Mouse (Mus musculus): Measurements from ENCODE around the gene H2-Aa. TPM values are rescaled to one million over a fixed set of nuclear protein-coding genes. Genes with fewer than 3 reads are reported as not detected.
A peak's percentile ranks its signal among the peaks of the same experiment; 100 is the strongest.

Gene H2-Aa
- polyA plus RNA-seq, 1 experiment from 2014 or later, result 0.96 TPM

GRCm38 (mm10) chr17:34309683-34310385 is 22.2 kb upstream of the H2-Aa start:
- H3K4me3 ChIP-seq (replicated peaks), result peak overlapping the region; percentile 57
- H3K9me3 ChIP-seq (replicated peaks), result no peaks in the 10 kb centered on the region
- H3K27ac ChIP-seq, result no peak overlapping the region
- no peaks in the 10 kb centered on the region; the same call in 1 of the 2 replicates for H3K4me1 ChIP-seq (replicated peaks)
- peak overlapping the region; percentile 71 for H3K4me2 ChIP-seq
- H3K27me3 ChIP-seq, result peaks cover 7% of the 10 kb centered on the region; the same call in 1 of the 2 replicates
- no peaks in the 10 kb centered on the region for H3K36me3 ChIP-seq
- 22% methylated on average over 38 of the region's 38 CpGs for WGBS (ENCODE audit: insufficient replicate concordance)
- DNase-seq (peak; percentile 26), ATAC-seq (ENCODE audit: low read depth) (peak; percentile 62; the same call in 1 of the 2 replicates)
- H3K9ac ChIP-seq, result peak overlapping the region; percentile 61

- peak overlapping the region; percentile 71 for H3K4me2 ChIP-seq
Observed at GRCm38 (mm10) chr17:34309225-34309624, 21.6 kb upstream of the H2-Aa start.

DNA sequence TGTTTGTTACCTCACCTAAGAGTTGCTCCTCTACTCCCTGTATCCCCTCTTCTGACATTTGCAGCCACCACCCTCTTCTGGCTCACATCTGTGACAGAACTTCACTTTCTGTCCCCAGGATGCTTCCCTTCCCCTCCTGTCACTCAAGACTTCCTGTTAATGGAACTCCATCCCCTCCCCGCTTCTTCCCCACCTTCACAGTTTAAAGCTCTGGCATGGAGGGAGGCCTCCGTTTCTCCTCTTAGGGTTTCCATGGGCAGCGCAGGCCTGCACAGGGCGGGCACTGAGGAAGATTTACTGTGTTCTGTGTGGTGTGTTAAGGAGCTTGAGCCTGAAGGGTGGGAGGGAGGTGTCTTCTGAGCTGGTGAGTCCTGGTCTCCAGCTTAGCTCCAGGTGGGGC is 20.5 kb upstream of the H2-Aa start:
- no peak overlapping the region for H3K27ac ChIP-seq
- no peak overlapping the region for H3K4me3 ChIP-seq (replicated peaks)
- H3K4me1 ChIP-seq (replicated peaks), result no peaks in the 10 kb centered on the region; the same call in 1 of the 2 replicates
- H3K4me2 ChIP-seq, result no peak overlapping the region
- ATAC-seq (ENCODE audit: low read depth) (no peak), DNase-seq (no peak)
- H3K27me3 ChIP-seq, result peaks cover 7% of the 10 kb centered on the region; the same call in 1 of the 2 replicates
- WGBS (ENCODE audit: insufficient replicate concordance), result 45% methylated on average over 4 of the region's 4 CpGs
- H3K36me3 ChIP-seq, result no peaks in the 10 kb centered on the region
- H3K9me3 ChIP-seq (replicated peaks), result no peaks in the 10 kb centered on the region
- no peak overlapping the region for H3K9ac ChIP-seq

More at GRCm38 (mm10) chr17:34309225-34309624, 21.6 kb upstream of the H2-Aa start:
- Histone ChIP-seq H3K4me3 (replicated peaks) (peak overlapping the region; percentile 57), H3K36me3 (no peaks in the 10 kb centered on the region), H3K9ac (peak overlapping the region; percentile 61), H3K9me3 (replicated peaks) (no peaks in the 10 kb centered on the region), H3K27me3 (peaks cover 7% of the 10 kb centered on the region; the same call in 1 of the 2 replicates), H3K4me1 (replicated peaks) (no peaks in the 10 kb centered on the region; the same call in 1 of the 2 replicates), H3K27ac (no peak overlapping the region)
- no peak for ATAC-seq (ENCODE audit: low read depth)
- 27% methylated on average over 10 of the region's 10 CpGs for WGBS (ENCODE audit: insufficient replicate concordance)
- DNase-seq, result no peak

- Histone ChIP-seq H3K36me3 (no peaks in the 10 kb centered on the region), H3K4me3 (replicated peaks) (no peak overlapping the region), H3K27ac (no peak overlapping the region), H3K4me1 (replicated peaks) (no peaks in the 10 kb centered on the region; the same call in 1 of the 2 replicates), H3K27me3 (peaks cover 7% of the 10 kb centered on the region; the same call in 1 of the 2 replicates), H3K4me2 (no peak overlapping the region), H3K9ac (no peak overlapping the region), H3K9me3 (replicated peaks) (no peaks in the 10 kb centered on the region)
- DNase-seq (no peak), ATAC-seq (ENCODE audit: low read depth) (no peak)
Observed at GRCm38 (mm10) chr17:34307216-34307615, 19.6 kb upstream of the H2-Aa start.

GRCm38 (mm10) chr17:34306407-34306806 is 18.8 kb upstream of the H2-Aa start:
- Histone ChIP-seq H3K27me3 (peaks cover 7% of the 10 kb centered on the region; the same call in 1 of the 2 replicates), H3K4me1 (replicated peaks) (no peaks in the 10 kb centered on the region; the same call in 1 of the 2 replicates)
- ATAC-seq (ENCODE audit: low read depth), result no peak

GRCm38 (mm10) chr17:34305380-34306030 is 17.9 kb upstream of the H2-Aa start, which contains the start of gene H2-Eb1:
H2-Eb1 (plus strand) TSS chr17:34305867.
- no peak for ATAC-seq (ENCODE audit: low read depth)
- H3K9ac ChIP-seq, result no peak within 1 kb of the TSS
- no peaks in the 10 kb centered on the region for H3K36me3 ChIP-seq
- DNase-seq, result peak; percentile 38
- peaks cover 7% of the 10 kb centered on the region; the same call in 1 of the 2 replicates for H3K27me3 ChIP-seq
- H3K4me3 ChIP-seq (replicated peaks), result no peak within 1 kb of the TSS
- H3K9me3 ChIP-seq (replicated peaks), result no peaks in the 10 kb centered on the region
- no peak within 1 kb of the TSS for H3K4me2 ChIP-seq
- no peak within 1 kb of the TSS for H3K27ac ChIP-seq
- H3K4me1 ChIP-seq (replicated peaks), result no peaks in the 10 kb centered on the region; the same call in 1 of the 2 replicates

More at GRCm38 (mm10) chr17:34306407-34306806, 18.8 kb upstream of the H2-Aa start:
- H3K27ac ChIP-seq, result no peak overlapping the region
- DNase-seq, result no peak
- no peaks in the 10 kb centered on the region for H3K36me3 ChIP-seq
- no peak overlapping the region for H3K9ac ChIP-seq
- H3K4me3 ChIP-seq (replicated peaks), result no peak overlapping the region
- no peaks in the 10 kb centered on the region for H3K9me3 ChIP-seq (replicated peaks)
- no peak overlapping the region for H3K4me2 ChIP-seq
- 55% methylated on average over 2 of the region's 2 CpGs for WGBS (ENCODE audit: insufficient replicate concordance)

- Histone ChIP-seq H3K27ac (no peak overlapping the region), H3K9me3 (replicated peaks) (no peaks in the 10 kb centered on the region), H3K4me1 (replicated peaks) (no peaks in the 10 kb centered on the region), H3K4me3 (replicated peaks) (no peak overlapping the region), H3K36me3 (no peaks in the 10 kb centered on the region), H3K4me2 (no peak overlapping the region), H3K27me3 (peaks cover 7% of the 10 kb centered on the region; the same call in 1 of the 2 replicates), H3K9ac (no peak overlapping the region)
- DNase-seq, result peak; percentile 10
- ATAC-seq (ENCODE audit: low read depth), result no peak
- 17% methylated on average over 4 of the region's 4 CpGs for WGBS (ENCODE audit: insufficient replicate concordance)
Observed at GRCm38 (mm10) chr17:34304751-34305150, 17.1 kb upstream of the H2-Aa start.

- Histone ChIP-seq H3K27ac (no peak overlapping the region), H3K4me2 (no peak overlapping the region), H3K4me3 (replicated peaks) (no peak overlapping the region), H3K36me3 (no peaks in the 10 kb centered on the region), H3K9ac (no peak overlapping the region), H3K4me1 (replicated peaks) (no peaks in the 10 kb centered on the region), H3K9me3 (replicated peaks) (no peaks in the 10 kb centered on the region), H3K27me3 (peaks cover 7% of the 10 kb centered on the region; the same call in 1 of the 2 replicates)
- DNase-seq (no peak), ATAC-seq (ENCODE audit: low read depth) (no peak)
- WGBS (ENCODE audit: insufficient replicate concordance), result 78% methylated on average over 2 of the region's 2 CpGs
Observed at GRCm38 (mm10) chr17:34303789-34304188, 16.2 kb upstream of the H2-Aa start.

GRCm38 (mm10) chr17:34301670-34302190 is 14.1 kb upstream of the H2-Aa start:
- Histone ChIP-seq H3K4me1 (replicated peaks) (no peaks in the 10 kb centered on the region), H3K27me3 (peaks cover 6% of the 10 kb centered on the region; the same call in 1 of the 2 replicates), H3K27ac (no peak overlapping the region), H3K9ac (no peak overlapping the region), H3K9me3 (replicated peaks) (no peaks in the 10 kb centered on the region), H3K36me3 (no peaks in the 10 kb centered on the region), H3K4me2 (no peak overlapping the region), H3K4me3 (replicated peaks) (no peak overlapping the region)
- 64% methylated on average over 4 of the region's 4 CpGs for WGBS (ENCODE audit: insufficient replicate concordance)
- DNase-seq, result no peak
- ATAC-seq (ENCODE audit: low read depth), result no peak

GRCm38 (mm10) chr17:34300691-34301566 is 13.3 kb upstream of the H2-Aa start:
- Histone ChIP-seq H3K27ac (no peak overlapping the region), H3K4me1 (replicated peaks) (no peaks in the 10 kb centered on the region), H3K4me2 (no peak overlapping the region), H3K27me3 (0 out of 2 replicates have a peak, but pooled peaks cover 6% of the 10 kb centered on the region), H3K36me3 (no peaks in the 10 kb centered on the region), H3K9ac (no peak overlapping the region), H3K9me3 (replicated peaks) (no peaks in the 10 kb centered on the region), H3K4me3 (replicated peaks) (no peak overlapping the region)
- ATAC-seq (ENCODE audit: low read depth), result no peak
- WGBS (ENCODE audit: insufficient replicate concordance), result 67% methylated on average over 23 of the region's 23 CpGs
- no peak for DNase-seq
